Mouse (Mus musculus) urinary bladder, postnatal 10 days (tissue): ENCODE results near the gene Smarcad1.
"Not testable (repeated sequence)": the region's sequence is repeated elsewhere in the genome, so short reads cannot be mapped to it uniquely, and the experiment has no call there.

Experiments
- DNase-seq: peaks from one replicate; pipeline ENCODE4 v3.0.0; 2022; ENCODE audit warnings: low spot score

Gene Smarcad1

DNA sequence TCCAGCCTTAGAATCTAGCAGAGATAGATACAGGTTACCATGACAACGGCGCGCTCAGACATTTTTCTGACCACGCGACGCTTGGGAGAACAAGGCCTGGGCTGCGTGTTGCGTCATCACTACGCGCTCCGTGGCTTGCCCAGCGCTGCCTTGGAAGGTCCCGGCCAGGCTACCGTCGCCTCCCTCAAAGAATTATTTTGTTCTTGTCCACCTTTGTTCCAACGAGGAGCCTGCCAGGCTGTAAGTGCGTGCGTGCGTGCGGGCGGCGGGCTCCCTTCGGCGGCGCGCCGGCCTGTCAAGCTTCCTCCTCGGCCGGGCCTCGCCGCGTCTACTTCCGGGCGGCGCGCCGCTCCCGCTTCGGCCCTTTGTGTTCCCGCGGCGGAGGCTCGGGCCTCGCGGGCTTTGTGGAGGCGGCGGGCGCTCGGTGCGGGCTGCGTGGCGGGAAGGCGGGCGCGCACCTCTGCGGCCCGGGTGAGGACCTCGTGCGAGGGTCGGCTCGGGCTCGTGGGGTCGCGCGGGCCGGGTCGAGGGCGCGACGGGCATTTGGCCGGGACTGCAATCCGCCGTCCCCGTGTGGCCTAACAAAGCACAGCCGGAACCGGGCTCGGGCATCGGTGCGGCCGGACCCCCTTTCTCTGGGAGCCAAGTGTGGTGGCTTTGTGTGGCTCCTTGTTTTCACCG lies at the start of gene Smarcad1:
Smarcad1 (plus strand) TSS at position 93 of the 681 bp plus-strand sequence.
- DNase-seq, result peak; percentile 68

GRCm38 (mm10) chr6:64996824-64997421 lies 45.5 kb upstream of the Smarcad1 start:
- no peak for DNase-seq

- no peak for DNase-seq
These were observed 44.6 kb upstream of the Smarcad1 start for GRCm38 (mm10) chr6:64997805-64998204.

GRCm38 (mm10) chr6:65000757-65001156 lies 41.6 kb upstream of the Smarcad1 start:
- DNase-seq, result not testable (repeated sequence)

GRCm38 (mm10) chr6:65002196-65002595 lies 40.2 kb upstream of the Smarcad1 start:
- DNase-seq, result no peak

- no peak for DNase-seq
These were observed 33.5 kb upstream of the Smarcad1 start for GRCm38 (mm10) chr6:65008836-65009235.

DNA sequence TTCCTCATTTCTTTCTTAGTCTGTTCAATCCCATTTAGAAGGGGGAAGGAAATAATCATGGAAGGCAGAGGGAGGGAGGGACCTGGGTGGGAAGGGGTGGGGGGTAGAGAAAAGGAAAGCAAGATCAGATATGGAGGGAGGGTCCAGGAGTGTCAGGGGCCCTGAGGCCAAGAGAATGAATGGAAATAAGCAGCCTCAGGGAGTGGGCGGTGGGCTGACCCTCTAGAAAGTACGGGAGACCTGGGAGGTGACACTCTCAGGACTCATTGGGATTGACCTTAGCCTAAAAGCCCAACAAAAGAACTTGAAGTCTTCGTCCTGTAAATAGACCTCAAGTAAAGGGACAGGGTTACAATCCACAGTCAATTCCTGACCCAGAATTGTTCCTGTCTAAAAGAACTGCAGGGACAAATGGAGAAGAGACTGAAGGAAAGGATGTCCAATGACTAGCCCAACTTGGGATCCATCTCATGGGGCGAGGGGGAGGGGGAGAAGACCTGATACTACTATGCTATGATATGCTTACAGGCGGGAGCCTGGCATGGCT lies 30.9 kb upstream of the Smarcad1 start:
- no peak for DNase-seq

DNA sequence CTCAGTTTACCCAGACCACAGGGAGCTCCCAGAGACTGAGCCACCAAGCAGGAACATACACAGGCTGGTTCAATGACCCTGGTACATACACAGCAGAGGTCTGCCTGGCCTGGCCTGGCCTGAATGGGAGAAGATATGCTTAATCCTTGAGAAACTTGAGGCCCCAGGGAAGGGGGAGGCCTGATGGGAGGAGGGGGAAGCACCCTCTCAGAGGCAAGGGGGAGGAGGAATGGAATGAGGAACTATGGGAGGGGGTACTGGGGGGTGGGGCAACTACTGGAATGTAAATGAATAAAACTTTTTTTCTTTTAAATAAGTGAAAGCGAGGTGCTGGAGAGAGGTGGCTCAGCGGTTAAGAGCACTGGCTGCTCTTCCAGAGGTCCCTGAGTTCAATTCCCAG lies 30.2 kb upstream of the Smarcad1 start:
- DNase-seq, result no peak

DNA sequence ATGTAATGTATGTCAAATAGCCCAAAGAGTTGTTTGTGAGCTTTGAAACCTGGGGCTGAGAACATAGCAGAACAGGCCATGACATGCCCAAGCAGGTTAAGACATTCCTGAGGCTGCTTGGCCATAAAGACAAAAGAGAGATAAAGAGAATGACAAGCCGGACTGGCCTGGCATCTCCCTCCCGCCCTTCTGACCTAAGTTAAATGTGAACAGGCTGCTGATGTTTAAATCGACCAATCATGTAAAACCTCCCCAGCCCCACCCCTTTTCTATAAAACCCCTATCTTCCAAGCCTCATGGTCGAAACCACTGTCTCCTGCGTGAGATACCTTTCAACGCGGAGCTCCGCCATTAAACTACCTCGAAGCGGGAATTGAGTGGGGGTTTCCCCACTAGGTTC lies 24.8 kb upstream of the Smarcad1 start:
- DNase-seq, result no peak

DNA sequence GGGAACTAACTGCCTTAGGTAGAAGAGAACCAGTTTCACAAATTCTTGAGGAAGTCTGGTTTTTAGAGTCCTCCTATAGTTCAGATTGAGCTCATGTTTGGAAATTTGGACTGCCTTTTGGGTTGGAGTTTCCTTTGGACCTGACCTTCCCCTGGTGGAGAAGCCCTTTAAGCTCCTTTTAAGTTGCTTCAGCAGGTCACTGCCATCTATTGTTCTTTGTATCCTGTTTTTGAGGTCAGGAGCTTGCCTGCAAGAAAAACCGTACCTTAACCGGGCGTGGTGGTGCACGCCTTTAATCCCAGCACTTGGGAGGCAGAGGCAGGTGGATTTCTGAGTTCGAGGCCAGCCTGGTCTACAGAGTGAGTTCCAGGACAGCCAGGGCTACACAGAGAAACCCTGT lies 23.4 kb upstream of the Smarcad1 start:
- DNase-seq, result not testable (repeated sequence)

DNA sequence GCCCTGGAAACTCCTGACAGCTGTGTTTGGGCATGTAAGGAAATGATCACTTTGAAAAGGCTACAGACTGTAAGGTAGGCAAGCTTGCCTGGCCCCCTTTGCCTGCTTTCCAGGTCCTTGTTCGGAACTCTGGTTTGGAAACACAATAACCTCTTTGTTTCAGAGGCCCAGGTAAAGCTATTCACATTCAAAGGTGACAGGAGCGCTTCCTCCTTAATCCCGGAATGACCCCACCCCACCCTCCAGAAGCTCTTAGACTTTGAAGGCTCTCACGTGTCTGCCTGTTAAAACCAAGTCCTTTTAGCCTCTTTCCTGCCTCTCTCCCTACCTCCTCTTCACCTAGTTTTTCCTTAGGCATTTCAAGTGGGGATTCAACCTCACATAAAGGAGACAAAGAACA lies 20.5 kb upstream of the Smarcad1 start:
- no peak for DNase-seq

DNA sequence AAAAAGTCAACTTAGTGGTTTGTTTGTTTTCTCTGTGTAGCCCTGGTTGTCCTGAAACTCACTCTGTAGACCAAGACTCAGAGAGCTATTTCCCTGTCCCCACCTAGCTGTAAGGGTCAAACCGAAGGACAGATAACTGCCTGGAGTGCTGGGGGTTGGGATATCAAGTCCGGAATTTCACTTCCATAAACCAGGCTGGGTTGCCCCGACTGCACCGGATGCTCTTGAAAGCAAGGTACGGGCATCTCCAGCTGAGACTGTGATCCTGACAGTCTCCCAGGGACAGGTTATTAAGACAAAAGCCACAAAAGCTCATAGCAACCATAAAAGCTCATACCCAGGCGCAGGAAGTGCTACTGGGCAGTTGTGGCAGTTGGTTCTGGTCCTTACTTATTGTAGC lies 19.3 kb upstream of the Smarcad1 start:
- DNase-seq, result no peak

GRCm38 (mm10) chr6:65024668-65025067 lies 17.7 kb upstream of the Smarcad1 start:
- no peak for DNase-seq

DNA sequence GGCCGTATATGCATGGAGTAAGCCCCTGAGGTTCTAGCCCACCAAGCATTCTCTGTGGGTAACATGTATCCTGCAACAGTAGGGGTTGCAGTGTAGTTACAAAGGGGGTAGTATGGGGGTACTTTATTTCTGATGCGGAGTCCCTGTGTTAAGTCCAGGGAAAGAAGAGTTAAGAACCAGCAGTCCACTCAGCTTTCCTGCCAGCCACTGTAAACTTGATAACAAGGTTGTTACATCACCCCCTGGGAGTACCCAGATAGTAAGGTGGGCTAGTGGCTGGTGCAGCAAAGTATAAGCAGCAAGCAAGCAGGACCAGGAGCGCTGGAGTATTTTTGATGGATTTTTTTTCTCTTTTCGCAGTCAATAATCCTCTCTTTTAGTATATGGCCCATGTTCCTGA lies 17.3 kb upstream of the Smarcad1 start:
- no peak for DNase-seq

DNA sequence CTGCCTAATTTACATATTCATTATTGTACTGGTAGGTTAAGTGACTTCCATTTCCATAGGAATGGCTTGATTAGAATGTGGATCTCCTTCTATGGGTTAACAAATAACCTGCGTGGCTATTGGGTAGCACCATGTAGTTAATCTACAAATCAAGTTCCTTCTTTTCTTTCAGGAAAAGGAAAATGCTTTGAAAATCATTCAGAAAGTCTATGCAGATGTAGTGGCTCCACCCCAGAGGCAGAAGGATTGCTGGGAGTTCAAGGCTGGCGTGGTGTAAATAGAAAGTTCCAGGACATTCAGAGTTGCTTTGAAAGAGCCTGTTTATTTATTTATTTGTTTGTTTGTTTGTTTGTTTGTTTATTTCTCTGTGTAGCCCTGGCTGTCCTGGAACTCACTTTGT lies 7.7 kb upstream of the Smarcad1 start:
- no peak for DNase-seq

DNA sequence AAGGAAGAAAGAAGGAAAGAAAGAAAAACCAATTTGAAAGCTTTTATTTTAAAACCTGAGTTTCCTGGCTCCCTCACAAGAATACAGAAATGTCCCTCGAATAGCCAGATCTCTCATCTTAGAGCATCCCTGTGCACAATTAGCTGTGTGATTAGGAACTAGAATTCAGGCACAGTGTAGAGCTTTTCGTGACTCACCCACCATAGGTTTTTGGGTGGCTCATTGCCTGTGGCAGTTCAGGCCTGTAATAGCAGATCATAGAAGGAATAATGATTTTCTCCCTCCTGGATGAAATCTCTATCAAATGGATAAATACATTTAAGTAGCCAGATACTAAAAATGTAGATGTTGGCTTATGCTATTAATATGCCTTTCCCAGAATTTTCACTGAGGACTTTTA lies 6.9 kb upstream of the Smarcad1 start:
- DNase-seq, result no peak

DNA sequence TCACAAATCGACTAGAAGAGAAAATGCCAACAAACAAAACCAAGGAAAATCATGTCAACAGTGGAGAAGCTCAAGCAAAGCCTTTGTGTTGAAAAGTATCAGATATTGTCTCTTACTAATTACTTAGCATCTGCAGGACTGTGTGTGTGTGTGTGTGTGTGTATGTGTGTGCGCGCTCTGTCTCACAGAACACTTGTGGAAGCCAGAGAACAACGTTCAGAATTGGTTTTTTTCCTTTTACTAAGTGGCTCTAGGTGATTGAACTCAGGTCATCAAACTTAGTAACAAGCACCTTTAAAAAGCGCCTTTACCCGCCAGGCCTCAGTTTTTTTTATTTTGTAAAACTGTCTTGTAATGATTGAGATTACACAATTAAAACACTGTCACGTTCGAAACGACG lies 451 bp upstream of the Smarcad1 start:
- DNase-seq, result no peak

- no peak for DNase-seq
These were observed 858 bp downstream of the Smarcad1 start for GRCm38 (mm10) chr6:65043241-65043640.

- no peak for DNase-seq
These were observed 6.7 kb downstream of the Smarcad1 start for GRCm38 (mm10) chr6:65049100-65049499.

- DNase-seq, result no peak
These were observed 14.2 kb downstream of the Smarcad1 start for GRCm38 (mm10) chr6:65056620-65057019.

DNA sequence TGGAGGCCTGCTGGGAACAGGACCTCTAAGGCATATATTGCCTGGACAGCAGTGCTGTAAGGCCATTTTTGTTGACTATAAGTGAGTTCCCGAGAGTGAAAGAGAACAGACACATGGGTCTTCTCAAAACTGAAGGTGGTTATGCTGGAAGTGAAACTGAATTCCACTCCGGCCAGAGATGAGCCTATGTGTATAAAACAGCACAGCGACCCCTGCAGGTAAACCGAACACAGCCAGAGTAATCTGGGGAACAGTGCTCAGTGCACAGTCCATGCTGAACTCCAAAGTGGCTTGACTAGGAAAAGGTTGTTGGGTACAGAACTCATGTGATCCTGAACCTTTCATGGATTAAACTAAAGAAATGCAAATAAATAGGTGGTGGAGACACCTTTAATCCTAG lies 14.8 kb downstream of the Smarcad1 start:
- DNase-seq, result not testable (repeated sequence)

- DNase-seq, result no peak
These were observed 18.7 kb downstream of the Smarcad1 start for GRCm38 (mm10) chr6:65061049-65061448.

- no peak for DNase-seq
These were observed 32.8 kb downstream of the Smarcad1 start for GRCm38 (mm10) chr6:65075201-65075600.

- DNase-seq, result no peak
These were observed 36.8 kb downstream of the Smarcad1 start for GRCm38 (mm10) chr6:65079139-65079538.
